Mouse (Mus musculus): ENCODE results near the gene Nek2. TPM values are rescaled to one million over a fixed set of nuclear protein-coding genes. Genes with fewer than 3 reads are reported as not detected.
A peak's percentile ranks its signal among the peaks of the same experiment; 100 is the strongest.

Gene Nek2
- total RNA-seq, 2 experiments from 2014 or later = 23.4 to 34.9 TPM

- no peak for ATAC-seq (replicated peaks; ENCODE audit: low FRiP score, low TSS enrichment, poor library complexity, severe bottlenecking)
These were observed 33.5 kb downstream of the Nek2 start for GRCm38 (mm10) chr1:191854716-191855115.

GRCm38 (mm10) chr1:191855136-191855878 is 34.1 kb downstream of the Nek2 start:
- peak; percentile 97 for ATAC-seq (replicated peaks; ENCODE audit: low FRiP score, low TSS enrichment, poor library complexity, severe bottlenecking)

DNA sequence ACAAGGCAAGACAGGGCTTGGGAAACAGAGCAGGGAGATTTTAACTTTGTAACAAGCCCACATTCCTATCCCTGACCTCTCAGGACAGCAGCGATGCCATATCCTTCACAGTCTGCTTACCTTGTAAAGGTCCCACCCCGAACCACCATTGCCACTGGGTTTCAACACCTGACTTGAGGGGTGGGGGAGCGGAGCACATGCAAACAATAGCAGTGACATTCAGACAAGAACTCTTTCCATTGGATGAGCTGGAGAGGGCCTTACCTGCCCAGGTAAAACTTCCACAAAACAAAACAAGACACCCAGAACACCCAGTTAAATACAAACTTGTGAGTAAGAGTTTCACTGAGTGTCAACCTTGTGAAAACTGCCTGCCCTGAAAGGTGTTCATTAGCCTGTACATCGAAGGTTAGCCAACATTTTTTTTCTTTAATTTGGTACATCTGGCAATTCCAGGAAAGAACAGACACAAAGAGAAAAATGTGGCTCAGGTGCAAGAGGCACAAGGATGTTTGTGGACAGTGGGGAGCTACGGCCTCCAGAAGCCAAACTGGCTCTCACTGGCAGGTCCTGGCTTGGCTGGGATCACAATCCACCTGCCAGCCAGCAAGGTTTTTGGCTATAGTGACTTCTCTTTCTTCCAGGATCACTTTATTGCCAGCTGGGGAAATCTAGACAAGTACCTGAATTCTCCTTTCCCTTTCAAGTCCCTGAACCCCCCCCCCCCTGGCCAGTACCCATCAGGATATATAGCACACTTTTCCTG is 35.8 kb downstream of the Nek2 start:
- no peak for ATAC-seq (replicated peaks; ENCODE audit: low FRiP score, low TSS enrichment, poor library complexity, severe bottlenecking)

DNA sequence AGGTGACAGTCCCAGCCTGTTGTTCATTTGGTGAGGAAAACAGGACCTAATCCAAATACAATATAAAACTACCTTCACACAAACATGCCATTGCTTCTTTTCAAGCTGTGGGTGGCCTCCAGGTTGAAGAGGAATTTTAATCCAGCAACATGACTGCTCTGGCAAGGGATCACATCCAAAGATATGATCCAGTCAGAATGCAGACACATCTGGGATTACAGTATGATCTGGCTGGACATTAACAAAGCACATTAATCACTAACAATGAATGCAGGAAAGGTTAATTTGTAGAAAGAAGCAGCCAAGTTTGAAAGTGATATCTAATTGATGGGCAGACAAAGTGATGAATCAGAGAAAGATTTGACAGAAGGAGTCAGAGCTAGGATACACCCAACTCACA is 36.9 kb downstream of the Nek2 start:
- ATAC-seq (replicated peaks; ENCODE audit: low FRiP score, low TSS enrichment, poor library complexity, severe bottlenecking) = no peak

GRCm38 (mm10) chr1:191859847-191860246 is 38.6 kb downstream of the Nek2 start:
- peak; percentile 39 for ATAC-seq (replicated peaks; ENCODE audit: low FRiP score, low TSS enrichment, poor library complexity, severe bottlenecking)

GRCm38 (mm10) chr1:191861247-191861646 is 40.0 kb downstream of the Nek2 start:
- ATAC-seq (replicated peaks; ENCODE audit: low FRiP score, low TSS enrichment, poor library complexity, severe bottlenecking) = no peak

- no peak for ATAC-seq (replicated peaks; ENCODE audit: low FRiP score, low TSS enrichment, poor library complexity, severe bottlenecking)
These were observed 42.7 kb downstream of the Nek2 start for GRCm38 (mm10) chr1:191863833-191864550.

DNA sequence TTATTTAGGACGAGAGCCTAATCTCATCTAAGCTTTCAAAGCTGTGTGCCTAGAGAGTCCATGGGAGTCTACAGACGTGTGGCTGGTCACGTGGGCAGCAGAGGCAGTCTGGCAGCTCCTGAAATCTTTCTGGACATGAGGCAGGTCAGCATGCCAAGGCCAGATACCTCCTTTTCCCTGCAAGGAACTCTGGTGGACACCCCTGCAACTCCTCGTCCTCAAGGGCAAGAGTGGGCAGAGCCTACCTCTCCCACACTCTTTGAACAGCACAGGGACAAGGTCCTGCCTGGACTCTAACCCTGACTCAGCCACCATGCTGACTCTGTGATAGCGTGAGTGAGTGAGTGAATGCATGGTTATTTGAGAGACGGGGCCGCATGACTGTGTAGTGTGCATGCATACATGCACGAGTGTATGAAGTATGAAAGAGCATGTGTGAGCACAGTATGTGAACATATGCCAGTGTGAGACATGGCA is 43.3 kb downstream of the Nek2 start:
- no peak for ATAC-seq (replicated peaks; ENCODE audit: low FRiP score, low TSS enrichment, poor library complexity, severe bottlenecking)

GRCm38 (mm10) chr1:191872076-191872710 is 50.9 kb downstream of the Nek2 start:
- no peak for ATAC-seq (replicated peaks; ENCODE audit: low FRiP score, low TSS enrichment, poor library complexity, severe bottlenecking)

GRCm38 (mm10) chr1:191875006-191875405 is 53.8 kb downstream of the Nek2 start:
- ATAC-seq (replicated peaks; ENCODE audit: low FRiP score, low TSS enrichment, poor library complexity, severe bottlenecking) = peak; percentile 58

DNA sequence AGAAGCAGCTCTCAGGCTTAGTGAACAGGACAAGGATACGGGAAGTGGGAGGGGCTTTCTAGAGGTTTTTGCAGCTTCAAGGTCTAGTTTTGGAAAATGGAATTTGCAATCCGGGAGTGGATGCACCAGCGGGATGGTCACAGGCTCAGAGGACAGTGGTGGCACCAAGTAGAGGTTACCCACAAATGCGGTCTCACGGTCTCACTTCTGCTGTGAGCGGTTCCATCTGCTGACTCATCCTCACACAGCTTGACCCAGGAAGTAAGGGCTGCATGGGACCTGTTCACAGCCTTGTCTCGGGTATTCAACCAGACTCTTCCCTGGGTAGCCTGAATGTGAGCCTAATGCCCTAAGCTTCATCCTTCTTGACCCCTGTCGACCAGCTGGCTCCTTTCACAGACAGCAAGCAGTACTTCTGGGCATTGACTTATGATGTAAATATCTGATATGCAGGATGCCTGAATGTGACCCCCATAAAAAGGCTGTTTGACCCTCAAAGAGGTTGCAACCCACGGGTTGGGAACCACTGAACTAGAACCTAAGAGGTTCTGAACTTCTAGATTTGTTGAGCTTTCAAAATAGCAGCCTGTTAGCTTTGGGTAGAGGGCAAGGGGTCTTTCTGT is 54.5 kb downstream of the Nek2 start:
- ATAC-seq (replicated peaks; ENCODE audit: low FRiP score, low TSS enrichment, poor library complexity, severe bottlenecking) = no peak

DNA sequence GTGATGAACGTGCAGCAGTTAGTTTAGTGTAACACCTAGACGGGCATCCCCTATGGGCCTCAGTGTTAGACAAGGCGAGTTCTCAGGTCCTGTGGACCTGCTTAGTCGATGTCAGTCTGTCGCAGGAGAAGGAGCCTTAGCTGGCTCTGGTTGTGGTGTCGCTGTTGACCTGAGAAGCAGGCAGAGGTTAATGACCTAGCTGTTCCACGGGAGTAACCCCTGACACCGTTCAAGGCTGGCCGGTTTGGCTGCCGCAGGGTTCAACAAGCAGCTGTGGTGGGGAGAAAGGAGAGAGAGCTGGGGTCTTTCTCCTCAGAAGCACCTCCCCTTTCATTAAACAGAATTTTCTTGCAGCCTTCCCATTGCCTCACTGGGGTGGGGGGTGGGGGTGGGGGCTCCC is 56.4 kb downstream of the Nek2 start:
- no peak for ATAC-seq (replicated peaks; ENCODE audit: low FRiP score, low TSS enrichment, poor library complexity, severe bottlenecking)

DNA sequence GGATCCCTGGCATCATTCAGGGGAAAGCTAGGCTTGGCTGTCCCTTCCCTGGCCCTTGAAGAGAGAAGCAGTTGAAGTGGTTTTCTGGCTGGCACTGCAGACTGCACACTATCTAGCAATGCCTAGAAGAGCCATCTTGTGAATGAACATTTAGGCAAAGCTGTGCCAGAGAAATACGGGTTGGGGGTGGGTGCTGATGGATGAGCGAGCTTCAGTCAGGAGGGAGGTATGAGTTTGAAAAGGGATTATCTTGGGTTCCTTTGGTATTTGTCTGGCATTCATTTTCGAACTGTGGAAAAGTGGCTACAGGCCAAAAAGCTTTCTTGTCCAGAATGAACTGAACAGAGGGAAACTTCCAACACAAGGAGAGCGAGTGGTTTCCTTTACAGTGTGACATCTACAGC is 57.3 kb downstream of the Nek2 start:
- ATAC-seq (replicated peaks; ENCODE audit: low FRiP score, low TSS enrichment, poor library complexity, severe bottlenecking) = no peak

GRCm38 (mm10) chr1:191880247-191880646 is 59.0 kb downstream of the Nek2 start:
- ATAC-seq (replicated peaks; ENCODE audit: low FRiP score, low TSS enrichment, poor library complexity, severe bottlenecking) = no peak

- ATAC-seq (replicated peaks; ENCODE audit: low FRiP score, low TSS enrichment, poor library complexity, severe bottlenecking) = peak; percentile 46
These were observed 59.8 kb downstream of the Nek2 start for GRCm38 (mm10) chr1:191880921-191881609.

GRCm38 (mm10) chr1:191881663-191882062 is 60.4 kb downstream of the Nek2 start:
- ATAC-seq (replicated peaks; ENCODE audit: low FRiP score, low TSS enrichment, poor library complexity, severe bottlenecking) = no peak
